Mouse (Mus musculus) embryo, embryonic 10 days (tissue): Measurements from ENCODE around the gene Zfp87.

Source experiments
- DNase-seq: peaks from one replicate; pipeline ENCODE4 v3.0.0-alpha.2; 2015; ENCODE audit warnings: low spot score

The Zfp87 gene

GRCm38 (mm10) chr13:67525753-67526410 lies at the start of gene Zfp87, which contains the start of gene Gm26965:
Gene Zfp87 (minus strand): TSS chr13:67526177.
Gene Gm26965 (minus strand): TSS chr13:67526151.
- DNase-seq: peak; percentile 98

- no peak for DNase-seq
These were observed 46.7 kb upstream of the Zfp87 start for GRCm38 (mm10) chr13:67572591-67573189.

DNA sequence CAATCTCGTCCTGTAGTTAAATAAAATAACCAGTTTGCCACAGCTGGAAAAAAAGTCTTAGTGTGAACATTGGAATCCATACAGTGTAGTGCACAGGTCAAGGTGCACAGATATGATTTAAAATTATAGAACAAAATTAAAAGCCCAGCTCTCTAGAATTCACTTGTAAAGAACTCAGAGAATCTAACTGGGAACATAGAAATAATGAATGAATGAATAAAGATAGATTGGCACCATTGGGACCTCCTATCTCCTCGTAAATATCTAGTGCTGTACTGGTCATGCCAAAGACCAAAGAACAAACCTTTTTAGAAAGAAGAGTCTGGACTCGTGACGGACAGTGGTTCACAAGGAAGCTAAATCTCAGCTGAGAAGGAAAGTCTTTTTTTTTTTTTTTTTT lies 27.8 kb upstream of the Zfp87 start, which contains the start of gene Zfp748:
Gene Zfp748 (minus strand): TSS at position 101 of the 400 bp plus-strand sequence.
- no peak for DNase-seq

GRCm38 (mm10) chr13:67552505-67553346 lies 26.7 kb upstream of the Zfp87 start:
- peak; percentile 97 for DNase-seq

DNA sequence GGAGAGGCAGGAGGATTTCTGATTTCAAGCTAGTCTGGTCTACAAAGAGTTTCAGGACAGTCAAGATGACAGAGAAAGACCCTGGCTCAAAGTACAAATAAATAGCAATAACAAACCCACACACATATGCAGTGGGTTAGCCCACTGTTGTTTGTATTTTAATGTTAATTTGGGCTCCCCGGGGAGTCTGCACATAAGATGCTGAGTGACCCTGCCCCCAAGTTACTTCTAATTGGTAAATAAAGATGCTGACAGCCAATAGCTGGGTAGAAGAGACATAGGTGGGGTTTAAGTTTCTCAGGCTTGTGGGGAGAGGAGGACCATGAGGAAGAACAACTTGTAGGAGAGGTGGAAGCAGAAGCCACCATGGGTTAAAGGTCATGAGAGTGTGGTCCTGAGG lies 20.0 kb upstream of the Zfp87 start:
- no peak for DNase-seq

DNA sequence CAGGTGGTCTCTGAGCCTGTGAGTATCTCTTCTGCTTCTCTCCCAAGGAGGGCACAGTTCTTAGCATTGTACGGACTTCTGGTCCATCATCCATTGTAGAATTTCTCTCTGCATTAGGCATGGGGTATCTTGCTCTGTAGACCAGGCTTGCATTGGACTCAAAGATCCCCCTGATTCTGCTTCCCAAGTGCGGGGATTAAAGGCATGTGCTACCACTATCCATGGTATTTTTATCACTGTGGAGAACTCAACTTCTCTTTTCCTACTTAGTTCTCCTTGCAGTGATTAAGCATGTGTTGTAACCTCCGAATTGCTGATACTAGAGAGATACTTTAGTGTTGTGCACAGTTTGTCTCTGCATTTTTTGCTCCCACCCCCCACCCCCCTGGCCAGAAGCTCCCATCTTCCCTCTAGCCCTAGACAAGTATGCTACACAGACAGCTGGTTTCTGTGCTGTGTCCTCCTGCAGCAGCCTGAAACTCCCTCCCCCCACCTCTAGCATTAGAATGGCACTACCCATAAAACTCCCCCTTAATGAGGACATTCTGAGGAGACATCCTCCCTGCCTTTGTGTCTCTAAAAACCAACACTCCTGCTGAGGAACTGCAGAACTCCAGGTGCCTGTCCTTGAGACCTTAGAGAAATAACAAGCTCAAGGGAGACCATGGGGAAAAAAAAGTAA lies 1.2 kb upstream of the Zfp87 start:
- DNase-seq: no peak

DNA sequence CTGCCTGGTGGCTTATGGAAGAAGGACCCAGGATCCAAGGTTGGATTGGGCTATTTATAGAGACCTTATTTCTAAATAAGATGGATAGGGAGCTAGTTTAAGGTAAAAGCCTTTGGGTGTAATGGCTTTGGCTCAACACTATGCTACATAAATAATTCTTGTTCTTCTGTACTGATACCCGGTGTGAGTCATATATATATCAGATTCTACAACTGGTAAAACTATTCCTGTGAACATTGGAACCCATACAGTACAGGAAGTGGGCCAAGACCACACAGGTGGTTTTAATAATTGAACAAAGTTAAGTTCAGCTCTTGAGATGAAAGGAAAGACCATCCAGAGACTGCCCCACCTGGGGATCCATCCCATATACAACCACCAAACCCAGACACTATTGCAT lies 25.1 kb downstream of the Zfp87 start:
- no peak for DNase-seq

DNA sequence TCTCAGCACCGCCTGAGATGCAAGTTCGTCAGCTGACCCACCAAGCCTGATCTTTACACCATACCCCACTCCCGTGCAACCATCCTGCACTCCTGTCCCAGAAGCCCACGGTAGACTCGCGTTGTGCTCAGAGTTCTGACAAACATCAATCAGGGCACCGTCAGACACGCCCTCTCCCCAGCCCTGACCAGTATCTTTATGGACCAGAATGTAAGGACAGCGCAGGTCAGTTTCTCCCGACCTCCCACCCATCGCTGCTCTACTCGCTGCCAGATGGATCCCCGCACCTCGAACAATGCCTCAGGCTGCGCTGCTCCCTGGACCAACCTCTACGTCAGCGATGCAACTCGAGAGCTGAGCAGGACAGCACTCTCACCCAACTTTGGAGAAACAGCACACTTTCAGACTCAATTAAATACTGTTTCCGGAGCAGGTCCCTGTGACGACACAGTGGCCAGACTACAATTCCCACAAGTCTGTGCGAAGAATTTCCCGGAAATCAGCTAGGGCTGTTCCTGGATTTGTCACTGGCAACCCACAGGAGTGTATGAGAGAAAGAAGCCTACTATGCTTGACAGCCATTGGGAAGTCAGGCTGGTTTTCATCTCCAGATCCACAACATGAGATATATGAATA lies 25.8 kb downstream of the Zfp87 start, which contains the start of gene Zfp58:
Gene Zfp58 (minus strand): TSS at position 472 of the 636 bp plus-strand sequence.
- peak; percentile 89 for DNase-seq

DNA sequence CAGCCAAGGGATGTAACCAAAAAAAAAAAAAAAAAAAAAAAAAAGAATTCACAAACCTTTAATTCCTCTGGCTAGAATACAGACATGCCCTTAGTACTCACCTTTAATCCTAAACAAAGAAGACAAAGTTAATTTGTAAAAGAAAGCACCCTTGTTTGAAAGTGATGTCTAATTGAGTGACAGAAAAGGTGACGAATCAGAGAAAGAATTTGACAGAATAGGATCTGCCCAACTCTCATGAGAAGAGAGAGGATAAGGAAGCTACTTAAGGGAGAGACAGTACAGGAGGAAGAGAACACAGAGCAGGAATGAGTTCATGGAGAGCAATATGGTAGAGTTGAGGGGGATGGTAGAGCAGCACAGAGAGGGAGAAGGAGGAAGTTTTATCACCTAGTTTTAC lies 30.3 kb downstream of the Zfp87 start:
- no peak for DNase-seq

DNA sequence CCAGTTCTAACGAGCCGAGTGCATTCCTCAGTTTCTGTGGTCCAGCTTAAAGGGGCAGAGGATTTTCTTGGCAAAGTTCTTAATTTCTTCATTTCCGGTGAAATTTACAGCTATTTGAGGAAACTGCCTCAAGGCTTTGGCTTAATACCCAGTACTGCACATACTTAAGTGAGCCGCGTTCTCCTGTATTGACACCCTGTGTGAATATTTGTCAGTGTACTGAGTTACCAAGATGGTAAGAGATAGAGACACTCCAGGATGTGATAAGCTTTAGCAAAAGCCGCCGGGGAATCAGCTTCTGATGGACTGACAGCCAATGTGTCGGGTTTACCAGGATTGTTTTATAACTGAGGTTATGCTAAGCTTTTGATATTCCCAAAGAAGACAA lies 41.6 kb downstream of the Zfp87 start:
- no peak for DNase-seq

- DNase-seq: peak; percentile 96
These were observed 42.2 kb downstream of the Zfp87 start, which contains the start of gene Zfp874b for GRCm38 (mm10) chr13:67483625-67484423. Gene Zfp874b (minus strand): TSS chr13:67484258.

DNA sequence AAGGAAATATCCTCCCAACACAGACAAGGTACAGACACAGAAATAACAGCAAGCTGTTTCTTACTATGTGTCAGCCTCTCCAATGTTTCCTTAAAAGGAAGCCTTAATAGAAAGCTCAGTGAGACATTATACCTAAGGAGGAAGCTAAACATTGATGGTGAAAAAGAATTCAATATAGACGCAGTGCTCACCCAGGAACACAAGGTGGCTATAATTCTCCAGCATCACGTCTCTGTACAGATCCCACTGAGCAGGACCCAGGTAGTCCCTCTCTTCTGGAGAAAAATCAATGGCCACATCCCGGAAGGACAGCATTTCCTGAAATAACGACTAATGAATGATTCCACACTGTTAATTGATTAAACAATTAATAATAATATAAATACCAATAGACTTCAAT lies 44.4 kb downstream of the Zfp87 start:
- no peak for DNase-seq

DNA sequence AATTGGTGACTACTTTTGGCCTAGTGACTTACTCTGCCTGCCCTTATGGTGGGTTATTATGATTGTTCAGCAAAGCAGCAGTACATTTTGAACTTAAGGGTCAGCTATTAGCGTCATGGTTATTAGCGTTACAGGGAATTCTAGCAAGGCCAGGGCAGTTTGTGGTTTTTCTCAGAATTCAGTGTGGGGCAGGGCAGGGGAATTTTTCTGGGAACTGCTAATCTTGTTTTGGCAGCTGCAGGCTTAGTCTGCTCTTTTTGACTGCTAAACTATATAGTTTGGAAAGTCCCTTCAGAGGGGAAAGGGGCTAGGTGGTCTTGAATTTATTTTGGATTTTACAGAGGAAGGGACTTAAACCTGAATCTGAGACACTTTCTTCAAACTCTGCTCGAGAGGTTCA lies 56.7 kb downstream of the Zfp87 start:
- DNase-seq: no peak
